Mouse (Mus musculus): Measurements from ENCODE around the gene Chchd5.
A peak's percentile ranks its signal among the peaks of the same experiment; 100 is the strongest.

Chchd5 gene

GRCm38 (mm10) chr2:129100784-129101310, 28.7 kb upstream of the Chchd5 start, which contains the start of gene Polr1b:
Gene Polr1b (plus strand): TSS chr2:129100995.
- peaks cover 24% of the 10 kb centered on the region for H3K4me1 ChIP-seq (replicated peaks; ENCODE audit: low read depth, low read length)
- H3K9me3 ChIP-seq (ENCODE audit: low read length), result no peaks in the 10 kb centered on the region
- H3K27me3 ChIP-seq (ENCODE audit: insufficient read depth, low read length), result no peaks in the 10 kb centered on the region
- peak within 1 kb of the TSS; percentile 95 for H3K4me3 ChIP-seq (replicated peaks; ENCODE audit: low read length)
- TF ChIP-seq NANOG (IDR thresholded peaks at IDR 0.05; ENCODE audit: borderline replicate concordance, low read length) (no peak), POU5F1 (IDR thresholded peaks at IDR 0.05; ENCODE audit: borderline replicate concordance, low read length) (no peak), CTCF (conservative IDR thresholded peaks at IDR 0.05; ENCODE audit: low read length) (no peak)
- H3K36me3 ChIP-seq (ENCODE audit: insufficient read depth, low read length), result peaks cover 39% of the 10 kb centered on the region

DNA sequence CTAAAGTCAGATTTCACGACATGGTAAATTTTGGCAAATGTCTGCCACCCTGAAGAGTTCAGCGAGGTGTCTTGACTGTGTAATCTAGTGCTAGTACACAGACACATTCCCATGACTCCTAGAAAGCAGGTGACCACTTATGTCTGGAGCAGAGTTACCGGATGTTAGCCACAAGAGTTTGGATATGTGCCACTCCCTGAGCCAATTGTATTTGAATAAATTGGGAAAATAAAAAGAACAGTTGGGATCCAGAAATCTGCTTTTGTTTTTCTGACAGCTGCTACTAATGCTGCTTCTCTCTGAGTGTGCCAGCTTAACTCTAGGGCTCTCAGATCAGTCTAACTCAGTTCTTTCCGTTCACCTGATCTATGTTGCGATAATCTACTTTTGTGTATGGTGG, 16.6 kb upstream of the Chchd5 start:
- H3K27me3 ChIP-seq (ENCODE audit: insufficient read depth, low read length), result no peaks in the 10 kb centered on the region
- no peaks in the 10 kb centered on the region for H3K9me3 ChIP-seq (ENCODE audit: low read length)
- TF ChIP-seq CTCF (conservative IDR thresholded peaks at IDR 0.05; ENCODE audit: low read length) (no peak), NANOG (IDR thresholded peaks at IDR 0.05; ENCODE audit: borderline replicate concordance, low read length) (no peak), POU5F1 (IDR thresholded peaks at IDR 0.05; ENCODE audit: borderline replicate concordance, low read length) (no peak)
- peaks cover 95% of the 10 kb centered on the region for H3K36me3 ChIP-seq (ENCODE audit: insufficient read depth, low read length)
- peaks cover 35% of the 10 kb centered on the region for H3K4me1 ChIP-seq (replicated peaks; ENCODE audit: low read depth, low read length)
- H3K4me3 ChIP-seq (replicated peaks; ENCODE audit: low read length), result no peak overlapping the region

GRCm38 (mm10) chr2:129115706-129116367, 13.7 kb upstream of the Chchd5 start:
- no peaks in the 10 kb centered on the region for H3K9me3 ChIP-seq (ENCODE audit: low read length)
- no peaks in the 10 kb centered on the region for H3K27me3 ChIP-seq (ENCODE audit: insufficient read depth, low read length)
- no peak for TF ChIP-seq POU5F1 (IDR thresholded peaks at IDR 0.05; ENCODE audit: borderline replicate concordance, low read length)
- TF ChIP-seq CTCF (conservative IDR thresholded peaks at IDR 0.05; ENCODE audit: low read length), result no peak
- no peak for TF ChIP-seq NANOG (IDR thresholded peaks at IDR 0.05; ENCODE audit: borderline replicate concordance, low read length)

DNA sequence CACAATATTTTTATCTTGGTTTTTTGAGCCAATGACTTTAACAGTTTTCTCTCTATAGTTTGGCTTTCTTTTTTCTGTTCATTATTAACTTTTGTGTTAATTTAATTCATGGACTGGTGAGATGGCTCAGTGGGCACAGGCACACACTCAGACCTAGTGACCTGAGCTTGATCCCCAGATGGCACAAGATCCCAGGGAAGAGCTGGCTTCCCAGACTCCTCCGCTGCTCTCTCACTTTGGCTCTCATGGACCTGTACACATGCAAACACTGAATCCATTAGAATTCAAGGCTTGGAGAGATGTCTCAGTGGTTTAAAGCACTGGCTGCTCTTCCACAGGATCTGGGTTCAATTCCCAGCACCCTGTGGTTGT, 13.1 kb upstream of the Chchd5 start:
- no peak for TF ChIP-seq POU5F1 (IDR thresholded peaks at IDR 0.05; ENCODE audit: borderline replicate concordance, low read length)
- TF ChIP-seq NANOG (IDR thresholded peaks at IDR 0.05; ENCODE audit: borderline replicate concordance, low read length), result no peak
- TF ChIP-seq CTCF (conservative IDR thresholded peaks at IDR 0.05; ENCODE audit: low read length), result no peak
- H3K9me3 ChIP-seq (ENCODE audit: low read length), result no peaks in the 10 kb centered on the region
- H3K4me1 ChIP-seq (replicated peaks; ENCODE audit: low read depth, low read length), result peaks cover 45% of the 10 kb centered on the region
- no peaks in the 10 kb centered on the region for H3K27me3 ChIP-seq (ENCODE audit: insufficient read depth, low read length)
- no peak overlapping the region for H3K4me3 ChIP-seq (replicated peaks; ENCODE audit: low read length)
- peaks cover 100% of the 10 kb centered on the region for H3K36me3 ChIP-seq (ENCODE audit: insufficient read depth, low read length)

More at GRCm38 (mm10) chr2:129115706-129116367, 13.7 kb upstream of the Chchd5 start:
- H3K4me3 ChIP-seq (replicated peaks; ENCODE audit: low read length), result no peak overlapping the region
- peaks cover 100% of the 10 kb centered on the region for H3K36me3 ChIP-seq (ENCODE audit: insufficient read depth, low read length)
- H3K4me1 ChIP-seq (replicated peaks; ENCODE audit: low read depth, low read length), result peaks cover 41% of the 10 kb centered on the region

- no peaks in the 10 kb centered on the region for H3K27me3 ChIP-seq (ENCODE audit: insufficient read depth, low read length)
These were observed 11.4 kb upstream of the Chchd5 start for GRCm38 (mm10) chr2:129118061-129118460.

DNA sequence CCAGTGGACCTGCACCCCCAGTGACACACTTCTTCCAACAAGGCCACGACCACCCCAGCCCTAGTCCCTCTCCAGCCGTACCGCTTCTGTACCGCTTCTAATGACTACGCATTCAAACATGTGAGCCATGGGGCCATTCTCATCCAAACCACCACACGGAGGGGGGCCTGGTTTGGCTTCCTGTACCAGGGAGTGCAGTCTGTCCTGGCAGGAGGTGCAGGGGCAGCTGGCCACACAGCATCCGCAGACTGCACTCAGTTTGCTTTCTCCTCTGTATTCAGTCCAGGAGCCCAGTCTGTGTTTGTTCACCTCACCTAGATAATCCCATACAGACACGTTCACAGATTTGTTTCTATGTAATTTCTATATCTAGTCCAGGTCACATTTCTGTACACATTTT, 7.5 kb upstream of the Chchd5 start:
- Histone ChIP-seq H3K4me1 (replicated peaks; ENCODE audit: low read depth, low read length) (peaks cover 54% of the 10 kb centered on the region), H3K27me3 (ENCODE audit: insufficient read depth, low read length) (no peaks in the 10 kb centered on the region), H3K36me3 (ENCODE audit: insufficient read depth, low read length) (peaks cover 100% of the 10 kb centered on the region), H3K4me3 (replicated peaks; ENCODE audit: low read length) (no peak overlapping the region), H3K9me3 (ENCODE audit: low read length) (no peaks in the 10 kb centered on the region)
- TF ChIP-seq POU5F1 (IDR thresholded peaks at IDR 0.05; ENCODE audit: borderline replicate concordance, low read length), result no peak
- TF ChIP-seq NANOG (IDR thresholded peaks at IDR 0.05; ENCODE audit: borderline replicate concordance, low read length), result no peak
- TF ChIP-seq CTCF (conservative IDR thresholded peaks at IDR 0.05; ENCODE audit: low read length), result no peak

More at GRCm38 (mm10) chr2:129118061-129118460, 11.4 kb upstream of the Chchd5 start:
- TF ChIP-seq NANOG (IDR thresholded peaks at IDR 0.05; ENCODE audit: borderline replicate concordance, low read length), result no peak
- no peak for TF ChIP-seq CTCF (conservative IDR thresholded peaks at IDR 0.05; ENCODE audit: low read length)
- no peak for TF ChIP-seq POU5F1 (IDR thresholded peaks at IDR 0.05; ENCODE audit: borderline replicate concordance, low read length)
- Histone ChIP-seq H3K4me1 (replicated peaks; ENCODE audit: low read depth, low read length) (peaks cover 45% of the 10 kb centered on the region), H3K9me3 (ENCODE audit: low read length) (no peaks in the 10 kb centered on the region), H3K4me3 (replicated peaks; ENCODE audit: low read length) (no peak overlapping the region), H3K36me3 (ENCODE audit: insufficient read depth, low read length) (peaks cover 100% of the 10 kb centered on the region)

DNA sequence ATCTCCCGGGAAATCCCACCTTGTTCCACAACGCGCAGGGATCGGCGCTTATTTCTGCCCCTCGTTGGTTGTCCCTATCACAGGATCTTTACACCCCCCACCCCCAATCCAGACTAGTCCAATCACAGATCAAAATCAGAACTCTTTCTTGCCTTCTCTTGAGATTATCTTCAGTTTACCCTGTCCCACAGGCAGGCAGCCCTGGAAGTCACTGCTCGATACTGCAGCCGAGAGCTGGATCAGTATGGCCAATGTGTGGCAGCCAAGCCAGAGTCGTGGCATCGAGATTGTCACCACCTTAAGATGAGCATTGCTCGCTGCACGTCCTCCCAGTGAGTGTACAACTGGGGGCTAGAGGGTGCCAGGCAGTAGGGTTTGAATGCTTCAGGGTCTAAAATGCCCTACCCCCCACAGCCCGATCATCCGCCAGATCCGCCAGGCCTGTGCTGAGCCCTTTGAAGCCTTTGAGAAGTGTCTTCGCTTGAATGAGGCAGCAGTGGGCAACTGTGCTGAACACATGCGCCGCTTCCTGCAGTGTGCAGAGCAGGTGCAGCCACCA, 566 bp downstream of the Chchd5 start:
- TF ChIP-seq NANOG (IDR thresholded peaks at IDR 0.05; ENCODE audit: borderline replicate concordance, low read length) (no peak), CTCF (conservative IDR thresholded peaks at IDR 0.05; ENCODE audit: low read length) (no peak), POU5F1 (IDR thresholded peaks at IDR 0.05; ENCODE audit: borderline replicate concordance, low read length) (no peak)
- Histone ChIP-seq H3K9me3 (ENCODE audit: low read length) (no peaks in the 10 kb centered on the region), H3K27me3 (ENCODE audit: insufficient read depth, low read length) (no peaks in the 10 kb centered on the region), H3K4me1 (replicated peaks; ENCODE audit: low read depth, low read length) (peaks cover 62% of the 10 kb centered on the region), H3K36me3 (ENCODE audit: insufficient read depth, low read length) (peaks cover 76% of the 10 kb centered on the region), H3K4me3 (replicated peaks; ENCODE audit: low read length) (peak overlapping the region; percentile 92)

DNA sequence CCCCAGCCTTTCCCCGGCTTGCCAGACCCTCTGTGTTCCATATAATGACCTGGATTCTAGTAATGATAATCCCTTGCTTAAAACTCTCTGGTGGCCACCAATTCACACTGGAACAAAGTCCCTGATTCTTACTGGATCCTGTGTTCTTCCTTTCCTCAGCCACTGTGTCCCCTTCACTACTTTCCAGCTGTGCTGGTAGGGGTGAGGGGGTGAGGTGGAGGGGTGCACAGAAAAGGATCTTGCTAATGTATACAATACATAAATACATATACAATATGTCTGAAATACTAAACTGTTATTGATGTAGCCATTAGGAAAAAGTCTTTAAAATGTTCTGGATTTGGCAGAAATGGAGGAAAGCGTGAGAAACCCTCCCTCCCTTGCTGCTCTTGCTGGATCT, 1.3 kb downstream of the Chchd5 start:
- Histone ChIP-seq H3K36me3 (ENCODE audit: insufficient read depth, low read length) (peaks cover 69% of the 10 kb centered on the region), H3K4me1 (replicated peaks; ENCODE audit: low read depth, low read length) (peaks cover 55% of the 10 kb centered on the region), H3K27me3 (ENCODE audit: insufficient read depth, low read length) (no peaks in the 10 kb centered on the region), H3K9me3 (ENCODE audit: low read length) (no peaks in the 10 kb centered on the region), H3K4me3 (replicated peaks; ENCODE audit: low read length) (peak overlapping the region; percentile 92)
- TF ChIP-seq CTCF (conservative IDR thresholded peaks at IDR 0.05; ENCODE audit: low read length) (no peak), NANOG (IDR thresholded peaks at IDR 0.05; ENCODE audit: borderline replicate concordance, low read length) (no peak), POU5F1 (IDR thresholded peaks at IDR 0.05; ENCODE audit: borderline replicate concordance, low read length) (no peak)
